Mouse (Mus musculus) MEL (cell line): ENCODE measurements around the gene Unc45b.

Source experiments
- CTCF ChIP-seq, 3 experiments: IDR thresholded peaks in 2 of 3; conservative IDR thresholded peaks in 1 of 3; 2 replicates each; pipeline ENCODE4 v1.5.1; 2011 to 2012; ENCODE audit warnings: low read length in 3 of 3, low read depth in 2 of 3, mild to moderate bottlenecking in 2 of 3, improper control_type of control experiment in 1 of 3, inconsistent platforms in 1 of 3, mixed read lengths in 1 of 3, moderate library complexity in 1 of 3; ENCODE audit not compliant: control insufficient read depth in 1 of 3, insufficient read depth in 1 of 3, poor library complexity in 1 of 3, severe bottlenecking in 1 of 3
- E2F4 ChIP-seq: IDR thresholded peaks from 2 replicates; pipeline ENCODE4 v1.6.1; 2011; ENCODE audit warnings: low read depth, low read length, improper control_type of control experiment, borderline replicate concordance
- EP300 ChIP-seq, 2 experiments: IDR thresholded peaks; 2 replicates each; pipeline ENCODE4 v1.6.1; 2011; ENCODE audit warnings: improper control_type of control experiment in 2 of 2, low read length in 2 of 2, low read depth in 1 of 2, mild to moderate bottlenecking in 1 of 2
- ETS1 ChIP-seq: IDR thresholded peaks from 2 replicates; pipeline ENCODE4 v1.6.1; 2012; ENCODE audit warnings: low read depth, mild to moderate bottlenecking, inconsistent platforms, low read length, improper control_type of control experiment, moderate library complexity
- HCFC1 ChIP-seq: IDR thresholded peaks from 2 replicates; pipeline ENCODE4 v1.6.1; 2012; ENCODE audit warnings: low read depth, mild to moderate bottlenecking, inconsistent platforms, low read length, improper control_type of control experiment, moderate library complexity
- JUND ChIP-seq: IDR thresholded peaks from 2 replicates; pipeline ENCODE4 v1.6.1; 2011; ENCODE audit warnings: low read depth, mild to moderate bottlenecking, improper control_type of control experiment, low read length
- POLR2A ChIP-seq, 2 experiments: IDR thresholded peaks; 2 replicates each; pipeline ENCODE4 v1.6.1; 2011 to 2012; ENCODE audit warnings: low read length in 2 of 2, mild to moderate bottlenecking in 2 of 2, control low read depth in 1 of 2, improper control_type of control experiment in 1 of 2, low read depth in 1 of 2, moderate library complexity in 1 of 2; ENCODE audit not compliant: control insufficient read depth in 1 of 2, insufficient read depth in 1 of 2, poor library complexity in 1 of 2
- ZNF384 ChIP-seq: IDR thresholded peaks from 2 replicates; pipeline ENCODE4 v1.6.1; 2012; ENCODE audit warnings: low read depth, mild to moderate bottlenecking, inconsistent platforms, low read length, improper control_type of control experiment

DNA sequence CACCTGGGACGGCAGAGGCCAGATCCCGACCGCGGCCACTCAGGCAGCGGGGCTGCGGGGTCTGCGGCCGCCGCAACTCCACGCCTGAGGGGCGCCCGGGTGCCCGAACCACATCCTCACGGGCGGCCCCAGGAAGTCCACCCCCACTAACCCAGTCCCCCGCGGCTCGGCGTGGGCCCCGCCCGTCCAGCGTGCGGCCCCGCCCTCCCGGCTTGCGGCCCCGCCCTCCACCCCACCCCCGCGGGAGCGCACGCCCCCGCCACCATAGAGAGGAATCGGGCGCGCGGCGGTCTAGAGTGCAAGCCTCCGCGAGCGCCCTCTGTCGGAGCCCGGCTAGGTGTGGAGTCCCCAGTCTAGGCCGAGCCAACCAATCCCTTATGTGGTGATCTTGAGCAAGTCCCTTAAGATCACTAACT, 39.3 kb upstream of the Unc45b start, which contains the start of gene Rffl:
- TF ChIP-seq E2F4: no peak
- peak; percentile 34; the same call in 1 of the 2 replicates for TF ChIP-seq ZNF384
- TF ChIP-seq CTCF (IDR thresholded peaks at IDR 0.05 in 2 of 3, conservative IDR thresholded peaks at IDR 0.05 in 1 of 3; ENCODE audit: control insufficient read depth in 1 of 3, insufficient read depth in 1 of 3, low read depth in 2 of 3, low read length in 3 of 3, poor library complexity in 1 of 3, severe bottlenecking in 1 of 3): peak; percentile 69 to 97 (median 94); a peak in 5 of 6 replicates
- TF ChIP-seq POLR2A (IDR thresholded peaks at IDR 0.05; ENCODE audit: control insufficient read depth in 1 of 2, insufficient read depth in 1 of 2, low read depth in 1 of 2, low read length in 2 of 2, poor library complexity in 1 of 2): peak; percentile 53 to 72; a peak in 2 of 4 replicates
- TF ChIP-seq ETS1: no peak
- TF ChIP-seq JUND: no peak
- TF ChIP-seq HCFC1: peak; percentile 84
- no peak for TF ChIP-seq EP300 (IDR thresholded peaks at IDR 0.05; ENCODE audit: low read depth in 1 of 2, low read length in 2 of 2)
